Mouse (Mus musculus) kidney, embryonic 16.5 days (tissue): Measurements from ENCODE around the gene Dync1h1. TPM values are rescaled to one million over a fixed set of nuclear protein-coding genes. Genes with fewer than 3 reads are reported as not detected.
"Not testable (repeated sequence)": the region's sequence is repeated elsewhere in the genome, so short reads cannot be mapped to it uniquely, and the experiment has no call there.

Experiments
- ATAC-seq: fragments of 200-750 bp; cut with Nextera tagmentation; 2 replicates; pipeline ENCODE4 v1.8.0; 2017; ENCODE audit warnings: moderate TSS enrichment; ENCODE audit not compliant: low FRiP score, low TSS enrichment
- H3K27ac ChIP-seq: fragments of 300-500 bp; sonication (generic); 2 replicates; pipeline ENCODE4 v1.5.1; 2014; ENCODE audit warnings: low read length
- H3K27me3 ChIP-seq: fragments of 300-500 bp; sonication (generic); 2 replicates; pipeline ENCODE4 v1.6.1; 2014; ENCODE audit warnings: low read length, control low read depth, mixed read lengths; ENCODE audit not compliant: insufficient read depth
- H3K36me3 ChIP-seq: fragments of 300-500 bp; sonication (generic); 2 replicates; pipeline ENCODE4 v1.6.1; 2014; ENCODE audit warnings: low read length, control low read depth, mixed read lengths; ENCODE audit not compliant: insufficient read depth
- H3K4me1 ChIP-seq: fragments of 300-500 bp; sonication (generic); 2 replicates; pipeline ENCODE4 v1.6.1; 2014; ENCODE audit warnings: low read length, control low read depth, mixed read lengths; ENCODE audit not compliant: insufficient read depth
- H3K4me2 ChIP-seq: fragments of 300-500 bp; sonication (generic); replicated peaks from 2 replicates; pipeline ENCODE4 v1.6.1; 2014; ENCODE audit warnings: low read depth, low read length
- H3K4me3 ChIP-seq: fragments of 300-500 bp; sonication (generic); 2 replicates; pipeline ENCODE4 v1.5.1; 2014; ENCODE audit warnings: mild to moderate bottlenecking, low read length
- H3K9ac ChIP-seq: fragments of 300-500 bp; sonication (generic); replicated peaks from 2 replicates; pipeline ENCODE4 v1.6.1; 2014; ENCODE audit warnings: low read length
- H3K9me3 ChIP-seq: fragments of 300-500 bp; sonication (generic); 2 replicates; pipeline ENCODE4 v1.6.1; 2016; ENCODE audit warnings: low read length, control low read depth
- WGBS: fragments of 180-500 bp; shearing (Covaris S2); extraction: QIAGEN DNeasy Blood & Tissue Kit; methylation state at CpG from one replicate; pipeline ENCODE4 v1.1.7; 2014; 5-methylcytosine and 5-hydroxymethylcytosine counted together
- polyA plus RNA-seq: library from polyadenylated mRNA; unstranded; fragments of >200 nt; fragmentation: Nextera tagmentation; extraction: Ambion mirVana; gene quantifications from 2 replicates; pipeline ENCODE4 v1.2.1, GENCODE M21; 2015

Gene Dync1h1
- polyA plus RNA-seq, 1 experiment from 2014 or later, result 53.9 TPM

- 0 out of 2 replicates have a peak overlapping the region, but pooled peaks have one; percentile 5 for H3K4me2 ChIP-seq
- peaks cover 7% of the 10 kb centered on the region; the same call in 1 of the 2 replicates for H3K36me3 ChIP-seq
- no peaks in the 10 kb centered on the region for H3K27me3 ChIP-seq
- H3K27ac ChIP-seq, result no peak overlapping the region
- H3K4me3 ChIP-seq, result no peak overlapping the region
- no peaks in the 10 kb centered on the region for H3K9me3 ChIP-seq
- 44% methylated on average over 15 of the region's 15 CpGs for WGBS
- H3K9ac ChIP-seq, result peak overlapping the region; percentile 29; the same call in 1 of the 2 replicates
- H3K4me1 ChIP-seq, result peaks cover 16% of the 10 kb centered on the region
- no peak for ATAC-seq
Measured at GRCm38 (mm10) chr12:110698523-110699170, 97.4 kb downstream of the Dync1h1 start.

GRCm38 (mm10) chr12:110699171-110699547 lies 97.9 kb downstream of the Dync1h1 start:
- 50% methylated on average over 2 of the region's 2 CpGs for WGBS
- Histone ChIP-seq H3K27me3 (no peaks in the 10 kb centered on the region), H3K36me3 (peaks cover 7% of the 10 kb centered on the region; the same call in 1 of the 2 replicates), H3K4me1 (peaks cover 16% of the 10 kb centered on the region), H3K4me3 (no peak overlapping the region), H3K27ac (no peak overlapping the region), H3K9me3 (no peaks in the 10 kb centered on the region), H3K9ac (peak overlapping the region; percentile 29; the same call in 1 of the 2 replicates), H3K4me2 (no peak overlapping the region)
- ATAC-seq, result no peak

GRCm38 (mm10) chr12:110700730-110701129 lies 99.5 kb downstream of the Dync1h1 start:
- Histone ChIP-seq H3K4me1 (peaks cover 7% of the 10 kb centered on the region; the same call in 1 of the 2 replicates), H3K9me3 (no peaks in the 10 kb centered on the region), H3K27ac (no peak overlapping the region), H3K9ac (no peak overlapping the region), H3K27me3 (no peaks in the 10 kb centered on the region), H3K36me3 (no peaks in the 10 kb centered on the region), H3K4me3 (no peak overlapping the region), H3K4me2 (no peak overlapping the region)
- 46% methylated on average over 2 of the region's 2 CpGs for WGBS
- no peak for ATAC-seq

- not testable (repeated sequence) for ATAC-seq, H3K36me3 ChIP-seq, H3K9me3 ChIP-seq, H3K4me1 ChIP-seq, H3K27ac ChIP-seq, H3K27me3 ChIP-seq, H3K4me3 ChIP-seq, H3K9ac ChIP-seq, H3K4me2 ChIP-seq
- 31% methylated on average over 3 of the region's 3 CpGs for WGBS
Measured at GRCm38 (mm10) chr12:110701363-110701762, 100.1 kb downstream of the Dync1h1 start.

- Histone ChIP-seq H3K4me2 (0 out of 2 replicates have a peak within 1 kb of the TSS, but pooled peaks have one; percentile 20), H3K9me3 (no peaks in the 10 kb centered on the region), H3K36me3 (no peaks in the 10 kb centered on the region), H3K9ac (0 out of 2 replicates have a peak within 1 kb of the TSS, but pooled peaks have one; percentile 37), H3K27ac (no peak within 1 kb of the TSS; the same call in 1 of the 2 replicates), H3K27me3 (no peaks in the 10 kb centered on the region), H3K4me1 (peaks cover 4% of the 10 kb centered on the region; the same call in 1 of the 2 replicates), H3K4me3 (no peak within 1 kb of the TSS)
- no peak for ATAC-seq
- WGBS, result 40% methylated on average over 4 of the region's 4 CpGs
Measured at GRCm38 (mm10) chr12:110702556-110702955, 101.3 kb downstream of the Dync1h1 start, which contains the start of gene Hsp90aa1. TSS of gene Hsp90aa1 (minus strand) at chr12:110702728.

- no peaks in the 10 kb centered on the region for H3K36me3 ChIP-seq
- ATAC-seq, result peak; percentile 40; the same call in 1 of the 2 replicates
- peaks cover 4% of the 10 kb centered on the region; the same call in 1 of the 2 replicates for H3K4me1 ChIP-seq
- H3K27ac ChIP-seq, result no peak overlapping the region
- 28% methylated on average over 8 of the region's 8 CpGs for WGBS
- H3K4me3 ChIP-seq, result no peak overlapping the region
- H3K9me3 ChIP-seq, result no peaks in the 10 kb centered on the region
- no peaks in the 10 kb centered on the region for H3K27me3 ChIP-seq
- 0 out of 2 replicates have a peak overlapping the region, but pooled peaks have one; percentile 20 for H3K4me2 ChIP-seq
- 0 out of 2 replicates have a peak overlapping the region, but pooled peaks have one; percentile 37 for H3K9ac ChIP-seq
Measured at GRCm38 (mm10) chr12:110703008-110703471, 101.8 kb downstream of the Dync1h1 start.

GRCm38 (mm10) chr12:110703682-110704081 lies 102.4 kb downstream of the Dync1h1 start:
- no peaks in the 10 kb centered on the region for H3K9me3 ChIP-seq
- H3K27ac ChIP-seq, result no peak overlapping the region
- no peak overlapping the region for H3K4me2 ChIP-seq
- H3K36me3 ChIP-seq, result no peaks in the 10 kb centered on the region
- H3K27me3 ChIP-seq, result no peaks in the 10 kb centered on the region
- 72% methylated on average over 7 of the region's 7 CpGs for WGBS
- no peak overlapping the region for H3K9ac ChIP-seq
- H3K4me3 ChIP-seq, result no peak overlapping the region
- peaks cover 2% of the 10 kb centered on the region; the same call in 1 of the 2 replicates for H3K4me1 ChIP-seq
- no peak for ATAC-seq

GRCm38 (mm10) chr12:110705419-110705818 lies 104.2 kb downstream of the Dync1h1 start:
- 86% methylated on average over 4 of the region's 4 CpGs for WGBS
- H3K4me3 ChIP-seq, ATAC-seq, H3K27me3 ChIP-seq, H3K9me3 ChIP-seq, H3K4me1 ChIP-seq, H3K9ac ChIP-seq, H3K27ac ChIP-seq, H3K36me3 ChIP-seq, H3K4me2 ChIP-seq: not testable (repeated sequence)

GRCm38 (mm10) chr12:110706337-110707231 lies 105.3 kb downstream of the Dync1h1 start:
- no peak overlapping the region for H3K27ac ChIP-seq
- peak; percentile 60; the same call in 1 of the 2 replicates for ATAC-seq
- H3K9ac ChIP-seq, result peak overlapping the region; percentile 53
- WGBS, result 2% methylated on average over 27 of the region's 27 CpGs
- H3K4me2 ChIP-seq, result peak overlapping the region; percentile 69
- no peaks in the 10 kb centered on the region for H3K36me3 ChIP-seq
- peak overlapping the region; percentile 43 for H3K4me3 ChIP-seq
- no peaks in the 10 kb centered on the region for H3K9me3 ChIP-seq
- no peaks in the 10 kb centered on the region for H3K4me1 ChIP-seq
- H3K27me3 ChIP-seq, result no peaks in the 10 kb centered on the region
